Mouse (Mus musculus) cerebellum, adult 2 months (tissue): ENCODE results near the gene Tpra1.

Experiments
- CTCF ChIP-seq: fragments of 200-500 bp; IDR thresholded peaks from 2 replicates; pipeline ENCODE4 v1.5.1; 2011; ENCODE audit warnings: low read depth, mild to moderate bottlenecking, control low read depth, low read length, moderate library complexity, borderline replicate concordance; ENCODE audit not compliant: insufficient read depth
- POLR2A ChIP-seq: fragments of 200-500 bp; IDR thresholded peaks from 2 replicates; pipeline ENCODE4 v1.6.1; 2011; ENCODE audit warnings: low read length, control low read depth, borderline replicate concordance; ENCODE audit not compliant: insufficient read depth

DNA sequence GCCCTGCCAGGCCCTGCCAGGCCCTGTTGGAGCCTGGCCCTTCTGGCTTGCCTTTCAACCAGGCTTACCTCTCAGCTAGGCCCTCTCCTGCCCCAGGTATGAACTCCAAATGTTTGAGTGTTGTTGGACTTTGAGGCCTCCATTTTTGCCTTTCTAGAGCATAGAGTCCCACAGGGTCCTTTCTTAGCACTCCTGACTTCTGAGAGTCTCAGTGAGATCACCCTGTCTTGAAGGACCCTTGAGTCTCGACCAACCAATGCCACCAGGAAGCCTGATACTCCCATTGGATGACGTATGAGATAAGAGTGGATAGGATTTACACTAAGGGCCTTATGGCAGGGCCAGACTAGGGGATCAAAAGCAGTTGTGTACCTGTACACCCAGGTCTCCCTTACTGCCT is 29.4 kb downstream of the Tpra1 start:
- no peak for TF ChIP-seq POLR2A
- no peak for TF ChIP-seq CTCF
